Mouse (Mus musculus): ENCODE measurements around the gene Aurka. TPM values are rescaled to one million over a fixed set of nuclear protein-coding genes. Genes with fewer than 3 reads are reported as not detected.

The Aurka gene
- polyA plus RNA-seq, 1 experiment from 2014 or later = 177 TPM

DNA sequence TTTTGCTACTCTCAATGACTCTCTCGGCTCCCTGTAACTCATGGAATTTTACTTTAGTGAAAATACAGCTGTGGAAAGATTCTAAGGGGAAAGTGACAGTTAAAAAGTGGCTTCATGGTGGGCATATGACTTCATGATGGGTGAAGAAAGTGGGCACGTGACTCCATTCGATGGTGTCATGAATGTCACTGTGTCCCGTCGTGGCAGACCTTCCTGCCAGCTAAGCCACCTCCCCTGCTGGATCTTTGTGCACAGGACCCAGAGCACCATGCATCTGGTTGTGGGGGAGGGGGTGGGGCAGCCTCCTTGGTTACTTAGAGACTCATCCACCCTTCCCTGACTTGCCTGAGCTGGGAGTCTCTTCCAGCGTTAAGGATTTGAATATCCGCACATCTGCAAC lies 33.9 kb upstream of the Aurka start:
- Histone ChIP-seq H3K4me3 (no peak overlapping the region), H3K4me1 (peaks cover 19% of the 10 kb centered on the region), H3K9ac (no peak overlapping the region), H3K27me3 (replicated peaks) (no peaks in the 10 kb centered on the region), H3K4me2 (no peak overlapping the region), H3K9me3 (replicated peaks) (no peaks in the 10 kb centered on the region), H3K36me3 (no peaks in the 10 kb centered on the region), H3K27ac (no peak overlapping the region)
- no peak for ATAC-seq
- 59% methylated on average over 7 of the region's 7 CpGs for WGBS (ENCODE audit: insufficient replicate concordance)

- Histone ChIP-seq H3K4me2 (peak overlapping the region; percentile 18; the same call in 1 of the 2 replicates), H3K9ac (no peak overlapping the region), H3K27ac (peak overlapping the region; percentile 68), H3K4me1 (peaks cover 33% of the 10 kb centered on the region), H3K36me3 (no peaks in the 10 kb centered on the region), H3K4me3 (no peak overlapping the region), H3K9me3 (replicated peaks) (no peaks in the 10 kb centered on the region), H3K27me3 (replicated peaks) (no peaks in the 10 kb centered on the region)
- 34% methylated on average over 13 of the region's 13 CpGs for WGBS (ENCODE audit: insufficient replicate concordance)
- ATAC-seq = peak; percentile 38; the same call in 1 of the 2 replicates
These were observed 30.9 kb upstream of the Aurka start for GRCm38 (mm10) chr2:172401116-172401825.

- peak; percentile 38; the same call in 1 of the 2 replicates for ATAC-seq
- Histone ChIP-seq H3K36me3 (no peaks in the 10 kb centered on the region), H3K27ac (peak overlapping the region; percentile 48; the same call in 1 of the 2 replicates), H3K4me2 (no peak overlapping the region), H3K4me1 (peaks cover 37% of the 10 kb centered on the region), H3K4me3 (no peak overlapping the region), H3K9ac (no peak overlapping the region), H3K9me3 (replicated peaks) (no peaks in the 10 kb centered on the region), H3K27me3 (replicated peaks) (no peaks in the 10 kb centered on the region)
- 31% methylated on average over 9 of the region's 9 CpGs for WGBS (ENCODE audit: insufficient replicate concordance)
These were observed 29.6 kb upstream of the Aurka start for GRCm38 (mm10) chr2:172399901-172400300.

- Histone ChIP-seq H3K9ac (no peak overlapping the region), H3K4me2 (no peak overlapping the region), H3K27me3 (replicated peaks) (no peaks in the 10 kb centered on the region; the same call in 1 of the 2 replicates), H3K9me3 (replicated peaks) (no peaks in the 10 kb centered on the region), H3K27ac (no peak overlapping the region), H3K4me3 (no peak overlapping the region), H3K4me1 (peaks cover 46% of the 10 kb centered on the region), H3K36me3 (no peaks in the 10 kb centered on the region)
- no peak for ATAC-seq
- 56% methylated on average over 9 of the region's 9 CpGs for whole genome bisulfite sequencing (ENCODE audit: insufficient replicate concordance)
These were observed 25.6 kb upstream of the Aurka start for GRCm38 (mm10) chr2:172395961-172396360.

DNA sequence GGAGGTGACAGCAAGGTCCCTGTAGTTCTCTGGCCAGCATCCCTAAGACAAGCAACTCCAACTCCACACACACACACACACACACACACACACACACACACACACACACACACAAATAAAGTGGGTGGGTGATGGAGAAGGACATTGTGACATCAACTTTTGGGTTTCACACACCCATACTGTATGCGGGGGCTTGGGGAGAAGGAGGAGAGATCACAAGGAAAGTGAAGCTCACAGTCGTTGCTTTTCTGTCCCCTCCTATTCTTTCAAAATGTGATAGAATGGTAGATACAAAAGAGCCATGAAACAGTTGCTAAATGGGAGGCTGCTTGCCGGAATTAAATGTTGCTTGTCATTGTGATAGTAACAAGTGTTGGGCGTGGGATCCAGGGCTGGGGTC lies 24.3 kb upstream of the Aurka start:
- H3K27ac ChIP-seq = no peak overlapping the region
- 54% methylated on average over 4 of the region's 4 CpGs for WGBS (ENCODE audit: insufficient replicate concordance)
- H3K4me2 ChIP-seq = no peak overlapping the region

DNA sequence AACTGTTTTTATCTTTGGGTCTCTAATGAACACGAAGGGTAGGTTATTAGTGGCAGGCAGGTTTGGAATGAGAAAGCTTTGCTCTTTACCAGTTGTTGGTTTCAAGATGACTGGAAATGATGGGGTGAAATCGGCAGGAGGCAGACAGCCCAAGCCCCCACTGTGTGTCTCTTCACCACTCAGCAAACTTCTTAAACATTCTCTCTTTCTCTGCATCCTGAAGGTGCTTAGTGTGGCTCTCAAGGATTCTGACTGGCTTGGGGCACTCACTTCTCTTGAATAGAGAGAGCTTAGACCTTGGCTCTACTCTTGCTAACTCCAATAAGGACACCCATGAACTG lies 23.7 kb upstream of the Aurka start:
- ATAC-seq = no peak
- no peak overlapping the region for H3K9ac ChIP-seq
- H3K4me3 ChIP-seq = peak overlapping the region; percentile 52
- H3K36me3 ChIP-seq = no peaks in the 10 kb centered on the region
- H3K27ac ChIP-seq = no peak overlapping the region
- H3K9me3 ChIP-seq (replicated peaks) = no peaks in the 10 kb centered on the region
- H3K4me2 ChIP-seq = peak overlapping the region; percentile 68
- no peaks in the 10 kb centered on the region; the same call in 1 of the 2 replicates for H3K27me3 ChIP-seq (replicated peaks)
- 37% methylated on average over 2 of the region's 2 CpGs for WGBS (ENCODE audit: insufficient replicate concordance)
- H3K4me1 ChIP-seq = peaks cover 34% of the 10 kb centered on the region

More for the DNA sequence above, 24.3 kb upstream of the Aurka start:
- Histone ChIP-seq H3K27me3 (replicated peaks) (no peaks in the 10 kb centered on the region; the same call in 1 of the 2 replicates), H3K36me3 (no peaks in the 10 kb centered on the region), H3K9me3 (replicated peaks) (no peaks in the 10 kb centered on the region), H3K9ac (no peak overlapping the region), H3K4me3 (no peak overlapping the region), H3K4me1 (peaks cover 38% of the 10 kb centered on the region)
- ATAC-seq = no peak

DNA sequence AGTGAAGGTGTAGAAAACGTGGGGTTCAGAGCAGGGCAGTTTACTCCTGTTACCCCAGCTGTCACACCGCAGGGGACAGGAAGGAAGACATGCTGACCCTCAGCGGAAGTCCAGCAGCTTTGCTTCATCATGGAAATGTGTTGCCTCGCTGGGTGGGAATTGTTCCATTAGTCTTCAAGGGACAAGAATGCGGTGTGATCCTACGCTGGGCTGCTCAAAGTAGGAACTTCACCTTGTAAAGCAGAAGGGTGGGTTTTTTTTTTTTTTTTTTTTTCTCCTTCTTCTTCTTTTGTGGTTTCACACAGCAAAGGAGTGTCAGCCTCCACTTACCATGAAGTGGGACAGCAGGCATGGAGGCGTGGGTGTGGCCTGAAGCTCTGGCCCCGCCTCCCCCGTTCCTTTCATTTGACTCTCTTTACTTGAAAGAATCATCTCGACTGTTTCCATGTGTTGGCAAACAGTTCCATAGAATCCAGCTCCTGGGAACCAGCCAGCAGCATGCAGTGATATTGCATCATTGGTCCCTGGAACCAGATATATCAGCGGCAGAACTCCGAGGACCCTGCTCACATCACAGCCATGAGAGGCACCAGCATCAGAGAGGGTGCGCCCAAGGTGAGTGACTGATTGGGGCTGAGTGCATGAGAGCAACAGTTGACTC lies 23.2 kb upstream of the Aurka start, which contains the start of gene Cass4:
Cass4 (plus strand) TSS at position 404 of the 661 bp plus-strand sequence.
- Histone ChIP-seq H3K27ac (no peak within 1 kb of the TSS), H3K36me3 (no peaks in the 10 kb centered on the region), H3K4me1 (peaks cover 29% of the 10 kb centered on the region), H3K4me3 (peak within 1 kb of the TSS; percentile 52), H3K27me3 (replicated peaks) (no peaks in the 10 kb centered on the region; the same call in 1 of the 2 replicates), H3K9me3 (replicated peaks) (no peaks in the 10 kb centered on the region), H3K9ac (peak within 1 kb of the TSS; percentile 48; the same call in 1 of the 2 replicates), H3K4me2 (peak within 1 kb of the TSS; percentile 68)
- peak; percentile 63 for ATAC-seq
- WGBS (ENCODE audit: insufficient replicate concordance) = 8% methylated on average over 13 of the region's 13 CpGs

GRCm38 (mm10) chr2:172392041-172392521 lies 21.7 kb upstream of the Aurka start:
- no peak overlapping the region for H3K27ac ChIP-seq
- WGBS (ENCODE audit: insufficient replicate concordance) = 60% methylated on average over 10 of the region's 10 CpGs
- no peaks in the 10 kb centered on the region; the same call in 1 of the 2 replicates for H3K27me3 ChIP-seq (replicated peaks)
- no peaks in the 10 kb centered on the region for H3K36me3 ChIP-seq
- no peak overlapping the region for H3K4me2 ChIP-seq
- no peak overlapping the region for H3K4me3 ChIP-seq
- no peak for ATAC-seq
- peaks cover 23% of the 10 kb centered on the region for H3K4me1 ChIP-seq
- H3K9ac ChIP-seq = no peak overlapping the region
- H3K9me3 ChIP-seq (replicated peaks) = no peaks in the 10 kb centered on the region

DNA sequence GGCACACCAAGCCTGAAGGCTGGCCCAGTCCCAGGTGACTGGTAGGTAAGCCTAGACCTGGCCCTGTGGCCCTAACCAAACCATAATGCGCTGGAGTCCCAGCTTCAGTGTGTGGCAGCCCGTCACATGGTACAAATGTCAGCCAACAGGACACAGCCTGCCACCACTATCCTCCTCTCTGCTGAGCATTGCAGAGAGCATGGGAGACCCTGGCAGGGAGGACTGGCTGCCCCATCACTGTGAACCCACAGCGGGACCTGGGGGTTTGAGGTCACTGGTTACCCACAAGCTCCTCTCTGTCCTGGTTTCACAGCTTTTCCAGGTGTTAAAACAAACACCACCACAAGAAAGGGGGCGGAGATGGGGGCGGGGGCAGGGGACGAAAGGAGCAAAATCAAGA lies 20.0 kb upstream of the Aurka start:
- Histone ChIP-seq H3K9me3 (replicated peaks) (no peaks in the 10 kb centered on the region), H3K9ac (no peak overlapping the region), H3K27me3 (replicated peaks) (no peaks in the 10 kb centered on the region; the same call in 1 of the 2 replicates), H3K4me2 (no peak overlapping the region), H3K4me1 (peaks cover 18% of the 10 kb centered on the region), H3K4me3 (no peak overlapping the region), H3K36me3 (no peaks in the 10 kb centered on the region), H3K27ac (no peak overlapping the region)
- 34% methylated on average over 6 of the region's 6 CpGs for WGBS (ENCODE audit: insufficient replicate concordance)
- no peak for ATAC-seq

GRCm38 (mm10) chr2:172384715-172385114 lies 14.4 kb upstream of the Aurka start:
- no peak for ATAC-seq
- Histone ChIP-seq H3K9ac (no peak overlapping the region), H3K4me2 (no peak overlapping the region), H3K9me3 (replicated peaks) (no peaks in the 10 kb centered on the region), H3K4me1 (no peaks in the 10 kb centered on the region), H3K27ac (no peak overlapping the region), H3K27me3 (replicated peaks) (no peaks in the 10 kb centered on the region), H3K4me3 (no peak overlapping the region), H3K36me3 (peaks cover 40% of the 10 kb centered on the region)
- 83% methylated on average over 3 of the region's 3 CpGs for WGBS (ENCODE audit: insufficient replicate concordance)

DNA sequence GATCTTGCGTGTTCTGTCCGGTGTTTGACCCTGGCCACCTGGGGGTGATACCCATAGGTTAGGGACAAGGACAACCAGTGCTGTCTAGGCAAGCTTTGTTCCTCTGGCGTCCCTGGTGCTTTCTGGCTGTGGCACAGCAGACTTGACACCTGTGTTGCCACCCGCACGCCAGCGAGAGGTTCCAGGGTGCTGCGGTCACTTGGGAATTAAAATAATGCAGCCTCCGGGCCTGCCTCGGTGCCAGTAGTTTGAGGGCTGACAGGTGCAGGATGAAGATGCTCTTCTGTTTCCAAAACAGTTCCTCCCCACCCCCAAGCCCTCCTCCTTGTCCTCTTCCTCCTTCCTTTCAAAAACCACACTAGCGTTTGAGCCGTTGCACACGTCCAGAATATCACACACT lies 11.6 kb upstream of the Aurka start:
- no peak for ATAC-seq
- 83% methylated on average over 12 of the region's 12 CpGs for WGBS (ENCODE audit: insufficient replicate concordance)
- Histone ChIP-seq H3K4me1 (no peaks in the 10 kb centered on the region), H3K4me2 (no peak overlapping the region), H3K9me3 (replicated peaks) (no peaks in the 10 kb centered on the region), H3K27me3 (replicated peaks) (no peaks in the 10 kb centered on the region), H3K4me3 (no peak overlapping the region), H3K9ac (no peak overlapping the region), H3K36me3 (peaks cover 68% of the 10 kb centered on the region), H3K27ac (no peak overlapping the region)

DNA sequence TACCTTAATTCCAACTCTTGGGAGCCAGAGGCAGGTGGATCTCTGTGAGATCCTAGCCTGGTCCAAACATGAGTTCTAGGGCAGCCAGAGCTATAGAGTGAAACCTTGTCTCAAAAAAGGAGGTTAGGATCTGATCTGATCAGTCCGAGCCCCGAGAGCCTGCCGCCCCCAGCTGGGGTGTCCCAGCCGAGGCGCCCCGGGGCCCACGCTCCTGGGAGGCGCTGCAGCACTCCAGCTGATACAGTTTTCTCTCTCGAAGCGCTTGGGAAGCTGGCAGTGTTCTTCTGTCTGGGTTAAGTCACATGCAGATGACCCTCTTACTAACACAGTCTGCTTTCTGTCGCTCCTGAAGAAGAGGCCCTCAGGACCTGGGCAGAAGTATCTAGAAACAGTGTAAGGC lies 11.0 kb upstream of the Aurka start:
- WGBS (ENCODE audit: insufficient replicate concordance) = 93% methylated on average over 11 of the region's 11 CpGs
- Histone ChIP-seq H3K27me3 (replicated peaks) (no peaks in the 10 kb centered on the region), H3K9me3 (replicated peaks) (no peaks in the 10 kb centered on the region), H3K9ac (no peak overlapping the region), H3K27ac (no peak overlapping the region), H3K4me1 (no peaks in the 10 kb centered on the region), H3K4me3 (no peak overlapping the region), H3K4me2 (no peak overlapping the region), H3K36me3 (peaks cover 74% of the 10 kb centered on the region)
- no peak for ATAC-seq
